Mouse (Mus musculus) hindbrain, postnatal 0 days (tissue): ENCODE results near the gene Btbd35f4. TPM values are rescaled to one million over a fixed set of nuclear protein-coding genes. Genes with fewer than 3 reads are reported as not detected.
"Not testable (repeated sequence)": the region's sequence is repeated elsewhere in the genome, so short reads cannot be mapped to it uniquely, and the experiment has no call there.

ENCODE experiments used
- ATAC-seq: fragments of 200-750 bp; cut with Nextera tagmentation; 2 replicates; pipeline ENCODE4 v1.8.0; 2017; ENCODE audit warnings: mild to moderate bottlenecking, moderate TSS enrichment, moderate library complexity
- DNase-seq: peaks from one replicate; pipeline ENCODE4 v3.0.0-alpha.2; 2015; ENCODE audit warnings: low spot score
- H3K27ac ChIP-seq: fragments of 300-500 bp; sonication (generic); 2 replicates; pipeline ENCODE4 v1.5.1; 2014; ENCODE audit warnings: mild to moderate bottlenecking
- H3K27me3 ChIP-seq: fragments of 300-500 bp; sonication (generic); 2 replicates; pipeline ENCODE4 v1.6.1; 2014; ENCODE audit warnings: low read length, mixed read lengths; ENCODE audit not compliant: insufficient read depth
- H3K36me3 ChIP-seq: fragments of 300-500 bp; sonication (generic); 2 replicates; pipeline ENCODE4 v1.6.1; 2014; ENCODE audit warnings: low read length, mixed read lengths; ENCODE audit not compliant: insufficient read depth
- H3K4me1 ChIP-seq: fragments of 300-500 bp; sonication (generic); 2 replicates; pipeline ENCODE4 v1.6.1; 2014; ENCODE audit warnings: antibody characterized with exemption, low read length, mixed read lengths; ENCODE audit not compliant: insufficient read depth
- H3K4me2 ChIP-seq: fragments of 300-500 bp; sonication (generic); 2 replicates; pipeline ENCODE4 v1.6.1; 2014; ENCODE audit warnings: low read depth, mild to moderate bottlenecking, low read length, moderate library complexity, mixed read lengths
- H3K4me3 ChIP-seq: fragments of 300-500 bp; sonication (generic); 2 replicates; pipeline ENCODE4 v1.5.1; 2014; ENCODE audit warnings: low read length
- H3K9ac ChIP-seq: fragments of 300-500 bp; sonication (generic); replicated peaks from 2 replicates; pipeline ENCODE4 v1.6.1; 2014; ENCODE audit warnings: mild to moderate bottlenecking, low read length, moderate library complexity, mixed read lengths
- H3K9me3 ChIP-seq: fragments of 300-500 bp; sonication (generic); 2 replicates; pipeline ENCODE4 v1.6.1; 2016; ENCODE audit warnings: low read length, mixed read lengths
- WGBS: fragments of 180-500 bp; shearing (Covaris S2); extraction: QIAGEN DNeasy Blood & Tissue Kit; methylation state at CpG from one replicate; pipeline ENCODE4 v1.1.7; 2014; 5-methylcytosine and 5-hydroxymethylcytosine counted together
- polyA plus RNA-seq: library from polyadenylated mRNA; unstranded; fragments of >200 nt; fragmentation: Nextera tagmentation; extraction: Ambion mirVana; gene quantifications from 2 replicates; pipeline ENCODE4 v1.2.1, GENCODE M21; 2015
- total RNA-seq: library from RNA; depleted of rRNA; stranded (reverse); fragments of >200 nt; gene quantifications from 2 replicates; pipeline ENCODE4 v1.2.3, GENCODE M21; 2014; rRNA removed

The Btbd35f4 gene
- total RNA-seq, result not detected in 2 replicates
- not detected in 2 replicates for polyA plus RNA-seq

GRCm38 (mm10) chrX:4800196-4800595 lies at the start of gene Btbd35f4:
Gene Btbd35f4 (plus strand): TSS chrX:4800496.
- ATAC-seq, H3K27ac ChIP-seq, DNase-seq, H3K9ac ChIP-seq, H3K9me3 ChIP-seq, H3K27me3 ChIP-seq, H3K4me2 ChIP-seq, H3K36me3 ChIP-seq, H3K4me1 ChIP-seq, H3K4me3 ChIP-seq: not testable (repeated sequence)
- WGBS, result no CpG with 5 or more reads among the region's 4 CpGs

GRCm38 (mm10) chrX:4840016-4840415 lies 39.7 kb downstream of the Btbd35f4 start:
- not testable (repeated sequence) for H3K9me3 ChIP-seq, DNase-seq, H3K9ac ChIP-seq, H3K27ac ChIP-seq, H3K36me3 ChIP-seq, H3K4me2 ChIP-seq, H3K4me3 ChIP-seq, H3K27me3 ChIP-seq, H3K4me1 ChIP-seq, ATAC-seq
- no CpG with 5 or more reads among the region's 1 CpGs for WGBS

Other genes starting within 250 kb of the Btbd35f4 start
- not detected in 2 replicates for gene Btbd35f27, start 151.6 kb downstream of the Btbd35f4 start, total RNA-seq
- gene Btbd35f27, start 151.6 kb downstream of the Btbd35f4 start, polyA plus RNA-seq, result not detected in 2 replicates